Mouse (Mus musculus): ENCODE data around the gene A530016L24Rik. TPM values are rescaled to one million over a fixed set of nuclear protein-coding genes. Genes with fewer than 3 reads are reported as not detected.
A peak's percentile ranks its signal among the peaks of the same experiment; 100 is the strongest.

Gene A530016L24Rik
- not detected in 2 replicates for total RNA-seq (2017)

DNA sequence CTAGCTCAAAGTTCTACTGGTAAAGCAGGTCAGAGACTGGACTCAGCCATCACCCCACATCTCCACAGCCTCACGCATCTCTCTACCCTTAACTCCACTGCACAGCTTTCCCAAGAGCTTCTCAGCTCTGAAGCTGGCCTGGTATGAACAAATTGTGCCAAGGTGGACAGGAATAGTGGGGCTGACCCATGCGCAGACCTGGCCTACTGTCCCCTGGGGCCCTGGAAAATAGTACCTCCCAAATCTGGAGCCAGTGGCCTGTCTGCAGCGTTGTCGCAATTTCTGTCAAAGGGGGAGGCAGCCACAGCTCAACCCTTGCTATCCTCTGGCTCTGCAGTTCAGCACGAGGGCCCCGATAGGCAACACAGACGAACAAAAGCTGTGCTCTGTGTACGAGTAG is at the start of gene A530016L24Rik:
A530016L24Rik (plus strand) TSS at position 315 of the 400 bp plus-strand sequence.
- ATAC-seq (replicated peaks in 1 of 2; ENCODE audit: insufficient read depth in 1 of 2, low FRiP score in 2 of 2, low TSS enrichment in 1 of 2, low read depth in 1 of 2, poor library complexity in 2 of 2, severe bottlenecking in 2 of 2), result no peak

DNA sequence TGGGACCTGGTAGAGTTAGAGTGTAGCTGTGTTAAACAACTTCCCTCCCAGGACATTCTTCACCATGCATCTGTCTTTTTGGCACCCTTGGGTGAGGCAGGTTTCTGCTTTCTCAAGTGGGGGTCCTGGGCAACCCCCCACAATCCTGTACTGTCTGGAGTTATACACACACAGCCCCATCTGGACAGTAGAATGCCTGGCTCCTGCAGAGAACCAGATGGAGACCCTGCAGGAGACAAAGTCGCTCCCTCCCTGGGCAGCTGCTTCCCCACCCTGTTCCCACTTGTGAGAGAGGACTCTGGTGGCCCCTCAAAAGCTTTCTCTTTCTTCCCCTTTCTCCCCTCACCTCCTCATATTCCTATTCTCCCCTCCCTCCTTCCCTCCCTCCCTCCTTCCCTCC is 49.3 kb upstream of the A530016L24Rik start:
- ATAC-seq (replicated peaks in 1 of 2; ENCODE audit: insufficient read depth in 1 of 2, low FRiP score in 2 of 2, low TSS enrichment in 1 of 2, low read depth in 1 of 2, poor library complexity in 2 of 2, severe bottlenecking in 2 of 2), result no peak

DNA sequence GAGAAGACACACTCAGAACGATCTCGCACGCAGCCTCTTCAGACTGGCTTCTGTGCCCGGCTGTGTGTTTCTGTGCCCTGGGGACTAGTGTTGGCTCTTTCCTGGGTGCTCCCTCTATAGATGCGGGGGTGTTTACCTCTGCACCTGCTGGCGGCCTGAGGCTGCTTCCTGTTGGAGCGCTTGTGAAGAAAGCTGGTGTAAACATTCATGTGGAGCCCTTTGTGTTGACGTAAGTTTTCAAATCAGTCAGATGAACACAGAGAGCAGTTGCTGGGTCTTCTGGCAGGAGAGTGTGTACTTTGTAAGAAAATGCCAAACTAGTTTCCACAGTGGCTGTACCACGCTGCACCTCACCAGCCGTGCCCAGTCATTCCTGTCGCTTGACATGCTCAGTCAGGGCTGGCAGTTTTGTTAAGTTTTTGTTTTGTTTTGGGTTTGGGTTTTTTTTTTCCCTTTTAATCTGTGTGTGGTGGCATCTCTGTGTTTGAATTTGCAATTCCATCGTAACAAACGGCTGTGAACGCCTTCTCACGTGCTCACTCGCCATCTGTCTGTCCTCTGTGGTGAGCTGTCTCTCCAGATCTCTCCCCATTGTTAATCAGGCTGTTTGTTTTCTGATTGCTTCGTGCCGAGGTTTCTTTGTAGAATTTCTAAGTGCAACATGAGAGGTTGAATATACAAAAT is 40.0 kb upstream of the A530016L24Rik start:
- ATAC-seq (replicated peaks in 1 of 2; ENCODE audit: insufficient read depth in 1 of 2, low FRiP score in 2 of 2, low TSS enrichment in 1 of 2, low read depth in 1 of 2, poor library complexity in 2 of 2, severe bottlenecking in 2 of 2), result peak; percentile 35 to 53; a peak in 2 of 4 replicates

DNA sequence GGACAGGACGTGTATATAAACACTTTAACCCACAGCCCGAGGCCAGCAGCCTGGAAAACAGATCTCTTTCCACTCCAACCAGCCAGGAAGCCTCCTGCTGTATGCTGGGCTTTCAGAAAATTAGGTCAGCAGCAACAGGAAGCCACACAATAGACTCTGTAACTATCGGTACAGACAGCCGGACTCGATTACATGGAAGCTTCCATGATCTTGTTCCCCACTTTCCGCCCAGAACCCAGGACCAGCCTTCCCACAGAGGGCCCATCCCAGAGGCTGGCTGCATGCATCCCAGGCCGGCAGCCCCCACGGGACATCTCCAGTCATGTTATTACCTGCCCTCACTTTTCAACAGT is 39.4 kb upstream of the A530016L24Rik start:
- ATAC-seq (replicated peaks in 1 of 2; ENCODE audit: insufficient read depth in 1 of 2, low FRiP score in 2 of 2, low TSS enrichment in 1 of 2, low read depth in 1 of 2, poor library complexity in 2 of 2, severe bottlenecking in 2 of 2), result no peak

DNA sequence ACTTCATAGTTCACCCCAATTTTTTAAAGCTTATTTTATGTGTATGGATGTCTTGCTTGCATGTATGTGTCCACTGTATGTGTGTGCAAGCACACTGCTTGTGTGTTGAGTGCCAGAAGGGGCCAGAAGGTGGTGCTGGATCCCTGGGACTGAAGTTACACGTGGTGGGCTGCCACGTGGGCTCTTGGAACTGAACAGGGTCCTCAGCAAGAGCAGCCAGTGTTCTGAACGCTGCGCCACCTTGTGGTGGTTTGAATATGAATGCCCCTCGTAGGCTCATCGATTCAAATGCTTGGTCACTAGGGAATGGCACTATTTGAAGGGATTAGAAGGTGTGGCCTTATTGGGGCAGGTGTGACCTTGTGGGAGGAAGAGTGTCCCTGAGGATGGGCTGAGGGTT is 38.4 kb upstream of the A530016L24Rik start:
- ATAC-seq (replicated peaks in 1 of 2; ENCODE audit: insufficient read depth in 1 of 2, low FRiP score in 2 of 2, low TSS enrichment in 1 of 2, low read depth in 1 of 2, poor library complexity in 2 of 2, severe bottlenecking in 2 of 2), result no peak; a peak in 1 of 4 replicates

DNA sequence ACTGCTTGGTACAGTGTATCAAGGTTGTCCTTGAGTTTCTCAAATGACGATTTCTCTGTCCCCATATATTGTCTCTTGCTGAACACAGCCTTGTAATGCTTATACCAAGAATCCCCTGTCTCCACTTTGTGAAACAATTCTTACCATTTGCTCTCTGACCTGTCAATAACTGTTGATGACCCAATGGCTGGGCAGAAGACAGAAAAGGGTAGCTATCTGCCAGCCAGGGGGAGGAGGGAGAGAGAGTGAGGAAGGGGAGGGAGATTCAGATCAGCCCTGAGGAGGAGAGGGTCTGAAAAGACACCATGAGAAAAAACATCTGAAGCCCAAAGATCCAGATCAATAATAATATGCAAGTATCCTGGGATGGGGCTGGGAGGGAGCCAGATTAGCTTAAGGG is 37.9 kb upstream of the A530016L24Rik start:
- no peak for ATAC-seq (replicated peaks in 1 of 2; ENCODE audit: insufficient read depth in 1 of 2, low FRiP score in 2 of 2, low TSS enrichment in 1 of 2, low read depth in 1 of 2, poor library complexity in 2 of 2, severe bottlenecking in 2 of 2)

DNA sequence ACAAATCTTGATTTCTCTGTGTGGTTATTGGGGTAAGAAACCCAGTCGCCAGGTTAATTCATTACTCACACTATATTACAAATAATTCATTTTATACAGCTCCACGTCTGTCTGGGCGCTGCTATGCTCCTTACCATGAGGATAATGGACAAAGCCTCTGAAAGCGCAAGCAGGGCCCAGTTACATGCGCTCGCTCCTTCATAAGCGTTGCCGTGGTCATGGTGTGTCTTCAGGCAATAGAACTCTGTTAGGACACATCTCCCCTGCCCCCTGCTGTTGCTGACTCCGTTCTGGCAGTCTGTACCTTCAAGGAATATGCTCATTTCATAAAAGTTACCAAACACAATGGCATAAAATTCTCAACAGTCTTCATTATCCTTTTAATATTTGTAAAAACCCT is 37.4 kb upstream of the A530016L24Rik start:
- ATAC-seq (replicated peaks in 1 of 2; ENCODE audit: insufficient read depth in 1 of 2, low FRiP score in 2 of 2, low TSS enrichment in 1 of 2, low read depth in 1 of 2, poor library complexity in 2 of 2, severe bottlenecking in 2 of 2), result no peak

DNA sequence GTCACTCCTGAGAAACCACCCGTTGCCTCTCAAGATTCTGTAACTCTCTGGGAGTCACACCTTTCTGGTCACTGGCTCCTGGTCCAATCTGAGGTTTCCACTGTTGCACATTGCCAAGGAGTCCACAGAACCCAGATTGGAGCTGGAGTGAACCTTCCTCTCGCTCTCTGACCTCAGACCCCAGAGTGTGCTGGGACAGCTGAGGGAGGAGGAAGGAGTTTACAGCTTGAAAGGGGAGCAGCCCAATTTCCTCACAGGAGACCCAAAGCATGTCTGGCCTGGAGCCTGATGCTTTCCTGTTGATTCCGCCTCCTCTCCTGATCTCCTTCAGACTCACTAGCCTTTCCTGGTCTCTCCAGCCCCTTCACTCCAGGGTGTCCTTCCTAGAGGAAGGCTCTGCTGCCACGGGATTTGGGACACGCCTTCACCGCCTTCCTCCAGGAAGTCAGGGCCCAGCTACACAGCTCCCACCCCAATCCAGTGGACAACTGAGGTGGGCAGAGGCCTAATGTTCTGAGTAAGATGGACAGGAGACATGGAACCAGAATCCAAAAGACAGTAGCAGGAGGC is 33.0 kb upstream of the A530016L24Rik start:
- no peak for ATAC-seq (replicated peaks in 1 of 2; ENCODE audit: insufficient read depth in 1 of 2, low FRiP score in 2 of 2, low TSS enrichment in 1 of 2, low read depth in 1 of 2, poor library complexity in 2 of 2, severe bottlenecking in 2 of 2)

DNA sequence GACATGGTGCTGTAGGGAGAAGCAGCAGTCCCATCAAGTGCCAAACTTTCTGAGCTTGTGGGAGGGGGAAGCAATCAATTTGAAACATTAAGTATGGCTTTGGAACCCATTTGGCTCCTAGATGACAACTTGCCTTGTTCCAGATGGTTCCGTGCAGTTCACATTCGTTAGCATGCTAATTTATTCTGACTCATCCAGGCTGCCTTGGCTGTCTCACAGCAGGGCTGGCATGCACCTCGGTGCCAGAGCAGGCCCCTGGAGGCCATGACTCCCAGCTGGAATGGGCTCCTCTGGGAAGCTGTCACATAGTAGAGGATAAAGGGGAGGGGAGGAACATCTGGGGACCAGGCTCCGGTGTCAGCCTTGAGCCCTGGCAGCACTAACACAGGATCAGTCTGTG is 31.4 kb upstream of the A530016L24Rik start:
- no peak for ATAC-seq (replicated peaks in 1 of 2; ENCODE audit: insufficient read depth in 1 of 2, low FRiP score in 2 of 2, low TSS enrichment in 1 of 2, low read depth in 1 of 2, poor library complexity in 2 of 2, severe bottlenecking in 2 of 2)

DNA sequence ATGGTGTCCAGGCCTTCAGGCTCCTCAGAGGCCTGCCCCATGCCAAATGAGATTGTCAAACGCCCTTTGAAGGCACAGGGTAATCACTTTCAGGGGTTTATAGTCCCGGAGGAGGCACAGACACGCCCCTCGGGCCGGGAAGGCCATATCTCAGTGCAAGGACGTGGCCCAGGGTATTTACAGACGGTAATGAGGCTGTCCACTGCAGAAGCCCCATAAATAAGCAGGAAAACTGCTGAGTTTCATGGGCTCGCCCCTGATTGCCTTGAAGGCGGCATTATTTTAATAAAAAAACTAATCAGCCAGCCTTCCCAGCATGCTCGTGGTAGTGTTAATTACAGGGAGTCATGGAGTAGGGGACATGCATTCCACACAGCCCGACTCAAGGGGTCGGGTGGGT is 26.8 kb upstream of the A530016L24Rik start:
- ATAC-seq (replicated peaks in 1 of 2; ENCODE audit: insufficient read depth in 1 of 2, low FRiP score in 2 of 2, low TSS enrichment in 1 of 2, low read depth in 1 of 2, poor library complexity in 2 of 2, severe bottlenecking in 2 of 2), result no peak

DNA sequence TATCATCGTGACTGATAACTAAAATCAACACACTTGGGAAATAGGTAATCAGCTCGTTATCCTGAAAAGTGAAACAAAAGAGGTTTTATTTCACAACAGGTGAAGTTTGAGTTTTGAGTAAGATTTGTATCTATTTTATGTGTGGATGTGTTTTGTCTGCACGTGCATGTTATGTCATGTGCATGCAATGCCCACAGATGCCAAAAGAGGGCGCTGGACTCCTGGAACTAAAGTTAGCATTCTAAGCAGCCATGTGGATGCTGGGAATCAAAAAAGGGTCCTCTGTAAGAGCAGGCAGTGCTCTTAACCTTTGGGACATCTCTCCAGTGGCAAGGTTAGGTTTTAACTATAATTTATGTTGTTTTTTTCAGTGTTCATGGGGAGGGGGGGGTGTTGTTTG is 26.0 kb upstream of the A530016L24Rik start:
- no peak for ATAC-seq (replicated peaks in 1 of 2; ENCODE audit: insufficient read depth in 1 of 2, low FRiP score in 2 of 2, low TSS enrichment in 1 of 2, low read depth in 1 of 2, poor library complexity in 2 of 2, severe bottlenecking in 2 of 2)

DNA sequence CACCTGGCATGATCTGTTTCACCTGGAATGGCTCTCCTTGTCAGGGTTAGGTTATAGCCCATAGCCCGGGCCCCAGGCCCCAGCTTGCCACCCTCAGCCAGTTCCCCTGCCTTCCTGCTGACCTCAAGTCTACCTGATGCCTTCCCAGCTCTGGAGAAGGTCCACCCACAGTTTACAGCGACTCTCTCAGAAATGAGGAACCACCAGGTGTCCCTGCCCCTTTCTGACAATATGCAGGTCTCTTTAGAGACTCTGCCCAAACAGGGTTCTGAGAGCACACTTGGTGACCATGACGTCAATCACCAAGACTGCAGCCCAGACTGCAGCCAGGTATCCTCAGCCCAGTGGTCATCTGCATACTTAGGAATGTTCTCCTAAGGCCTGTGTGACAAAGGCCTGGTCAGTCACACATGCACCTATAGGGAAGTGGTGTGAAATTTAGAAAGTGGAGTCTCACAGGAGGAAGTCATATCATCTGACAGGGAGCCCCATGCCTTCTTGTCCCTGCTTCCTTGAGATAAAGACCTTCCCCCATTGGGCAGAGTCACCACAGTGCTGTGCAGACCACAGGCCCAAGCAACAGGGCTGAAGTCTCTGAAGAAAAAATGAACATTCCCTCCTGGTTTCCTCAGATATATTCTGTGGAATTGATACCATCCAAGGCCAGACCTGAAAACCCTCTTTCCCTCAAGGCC is 25.4 kb upstream of the A530016L24Rik start:
- ATAC-seq (replicated peaks in 1 of 2; ENCODE audit: insufficient read depth in 1 of 2, low FRiP score in 2 of 2, low TSS enrichment in 1 of 2, low read depth in 1 of 2, poor library complexity in 2 of 2, severe bottlenecking in 2 of 2), result peak; percentile 74 to 80

DNA sequence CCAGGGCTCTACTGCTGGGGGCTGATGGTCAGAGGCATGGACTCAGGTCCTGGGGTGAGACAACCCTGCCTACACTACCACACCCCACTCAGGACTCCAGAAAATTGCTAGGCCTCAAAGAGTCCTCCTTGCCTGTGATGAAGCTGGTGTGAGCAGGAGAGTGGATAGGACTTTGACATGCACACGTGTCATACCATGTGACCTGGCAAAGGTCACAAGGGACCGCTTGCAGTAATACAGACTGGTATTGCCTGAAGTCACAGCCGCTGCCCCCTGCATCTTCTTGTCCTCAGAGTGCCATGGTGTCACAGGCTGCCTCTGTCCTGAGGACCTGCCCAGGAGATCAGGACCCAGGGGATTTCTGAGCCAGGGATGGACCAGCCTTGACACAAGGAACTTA is 24.7 kb upstream of the A530016L24Rik start:
- no peak for ATAC-seq (replicated peaks in 1 of 2; ENCODE audit: insufficient read depth in 1 of 2, low FRiP score in 2 of 2, low TSS enrichment in 1 of 2, low read depth in 1 of 2, poor library complexity in 2 of 2, severe bottlenecking in 2 of 2)

DNA sequence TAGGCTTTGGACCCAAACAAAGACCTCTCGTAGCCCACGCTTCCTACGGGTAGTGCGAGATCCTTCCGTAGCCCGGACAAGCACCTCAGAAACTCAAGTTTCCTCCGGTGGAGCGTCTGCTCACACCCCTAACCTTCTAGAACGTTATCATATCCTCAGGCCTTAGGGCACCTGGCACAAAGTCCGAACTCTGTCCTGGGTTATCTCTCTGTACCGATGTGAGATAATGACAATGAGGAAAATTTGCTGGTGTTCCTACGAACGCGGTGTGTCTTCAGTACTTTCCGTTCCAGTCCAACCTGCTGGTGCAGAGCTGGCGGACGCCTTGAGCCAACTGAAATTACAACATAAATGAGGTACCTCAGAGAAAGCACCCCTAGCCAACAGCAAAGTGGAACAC is 23.3 kb upstream of the A530016L24Rik start:
- no peak for ATAC-seq (replicated peaks in 1 of 2; ENCODE audit: insufficient read depth in 1 of 2, low FRiP score in 2 of 2, low TSS enrichment in 1 of 2, low read depth in 1 of 2, poor library complexity in 2 of 2, severe bottlenecking in 2 of 2)

DNA sequence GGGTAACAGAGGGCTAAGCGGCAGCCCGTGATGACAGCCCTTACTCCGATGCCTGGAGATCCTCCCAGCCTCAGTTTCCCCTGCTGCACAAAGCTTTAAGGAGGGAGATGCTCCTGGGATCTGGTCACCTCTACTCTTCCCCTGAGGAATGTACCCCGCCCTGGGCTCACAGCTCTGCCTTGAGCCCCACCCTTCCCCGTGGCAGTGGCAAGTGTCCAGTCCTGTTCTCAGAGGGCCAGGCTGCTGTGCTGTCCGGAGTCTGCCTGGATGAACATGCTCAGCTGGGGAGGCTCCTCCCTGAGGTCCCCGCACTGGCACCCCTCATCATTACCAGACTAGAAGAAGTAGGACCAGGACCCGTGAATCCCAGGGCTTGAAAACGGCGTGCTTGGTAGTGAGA is 21.9 kb upstream of the A530016L24Rik start:
- ATAC-seq (replicated peaks in 1 of 2; ENCODE audit: insufficient read depth in 1 of 2, low FRiP score in 2 of 2, low TSS enrichment in 1 of 2, low read depth in 1 of 2, poor library complexity in 2 of 2, severe bottlenecking in 2 of 2), result no peak

DNA sequence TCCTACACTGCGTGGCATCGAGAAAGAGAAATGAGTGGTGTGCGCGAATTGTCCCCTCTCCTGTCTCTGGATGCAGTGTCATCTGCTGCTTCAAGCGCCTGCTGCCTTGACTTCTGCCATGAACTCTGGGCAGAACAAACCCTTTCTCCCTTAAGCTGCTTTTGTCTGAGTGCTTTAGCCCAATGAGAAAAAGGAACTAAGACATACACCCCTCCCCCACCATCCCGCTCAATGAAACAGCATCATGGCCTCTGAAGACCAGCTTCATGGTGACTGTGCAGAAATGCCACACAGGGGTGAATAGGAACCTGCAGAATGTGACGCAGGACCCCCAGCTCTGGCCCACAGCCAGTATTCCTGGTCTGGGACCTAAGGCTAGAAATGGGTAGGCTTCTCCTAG is 19.9 kb upstream of the A530016L24Rik start:
- ATAC-seq (replicated peaks in 1 of 2; ENCODE audit: insufficient read depth in 1 of 2, low FRiP score in 2 of 2, low TSS enrichment in 1 of 2, low read depth in 1 of 2, poor library complexity in 2 of 2, severe bottlenecking in 2 of 2), result 0 out of 4 replicates have a peak, but pooled peaks of 1 of the 2 experiments have one; percentile 33

DNA sequence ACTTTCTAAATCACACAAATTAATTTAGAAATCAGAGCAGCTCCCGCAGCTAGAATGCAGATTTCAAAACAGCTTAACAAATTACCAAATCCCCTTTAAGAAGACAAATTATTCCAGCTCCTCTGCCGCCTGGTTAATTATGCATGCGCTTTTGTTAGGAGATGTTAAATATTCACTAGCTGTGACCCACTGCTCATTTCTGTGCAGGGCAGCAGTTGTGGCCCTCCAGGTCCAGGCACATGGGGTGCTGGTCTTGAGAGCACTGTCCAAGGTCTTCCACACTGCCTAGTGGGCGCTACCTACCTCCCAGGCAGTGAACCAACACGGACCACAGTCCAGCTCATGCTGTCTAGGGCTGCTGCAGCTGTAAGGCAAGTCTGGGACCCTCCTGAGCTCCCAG is 19.0 kb upstream of the A530016L24Rik start:
- no peak for ATAC-seq (replicated peaks in 1 of 2; ENCODE audit: insufficient read depth in 1 of 2, low FRiP score in 2 of 2, low TSS enrichment in 1 of 2, low read depth in 1 of 2, poor library complexity in 2 of 2, severe bottlenecking in 2 of 2)

DNA sequence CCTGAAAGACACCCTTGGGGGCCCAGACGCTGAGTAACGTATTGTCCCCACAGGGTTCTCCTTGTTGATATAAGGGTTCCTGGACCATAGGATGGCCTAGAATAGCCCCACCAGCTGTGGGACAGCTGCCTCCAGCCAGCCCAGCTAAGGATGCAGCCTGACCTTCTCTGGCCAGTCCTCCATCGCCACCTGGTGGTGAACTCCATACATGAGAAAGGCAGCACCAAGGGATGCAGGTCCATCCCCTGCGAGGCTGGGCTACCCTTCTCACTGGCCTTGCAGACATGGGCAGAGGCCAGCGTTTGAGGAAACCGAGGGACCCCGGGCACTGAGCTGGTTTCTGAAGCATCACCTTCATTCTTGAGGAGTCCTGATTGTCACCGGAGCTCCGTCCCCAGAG is 15.5 kb upstream of the A530016L24Rik start:
- ATAC-seq (replicated peaks in 1 of 2; ENCODE audit: insufficient read depth in 1 of 2, low FRiP score in 2 of 2, low TSS enrichment in 1 of 2, low read depth in 1 of 2, poor library complexity in 2 of 2, severe bottlenecking in 2 of 2), result peak; percentile 70 to 77

DNA sequence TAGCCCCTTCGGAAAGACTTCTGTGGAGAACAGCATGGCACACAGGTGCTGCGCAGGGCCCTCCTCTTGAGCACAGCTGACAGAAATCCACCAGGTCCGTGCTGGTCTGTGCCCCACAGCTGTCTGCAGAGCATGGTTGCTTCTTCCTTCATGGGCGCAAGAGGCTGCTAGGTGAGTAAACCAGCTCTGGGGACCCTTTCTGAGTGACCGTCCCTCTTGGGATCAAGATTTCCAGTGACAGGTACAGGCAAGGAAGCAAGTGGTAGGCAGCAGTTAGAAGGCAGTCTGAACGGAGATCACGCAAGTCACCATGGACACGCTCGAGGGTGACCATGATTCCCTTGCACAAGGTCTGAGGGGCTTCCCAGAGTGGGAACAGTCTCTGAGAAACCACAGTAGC is 287 bp downstream of the A530016L24Rik start:
- no peak for ATAC-seq (replicated peaks in 1 of 2; ENCODE audit: insufficient read depth in 1 of 2, low FRiP score in 2 of 2, low TSS enrichment in 1 of 2, low read depth in 1 of 2, poor library complexity in 2 of 2, severe bottlenecking in 2 of 2)
